ENCODE assay signal across 8 mouse cellular contexts in the genomic region with DNA sequence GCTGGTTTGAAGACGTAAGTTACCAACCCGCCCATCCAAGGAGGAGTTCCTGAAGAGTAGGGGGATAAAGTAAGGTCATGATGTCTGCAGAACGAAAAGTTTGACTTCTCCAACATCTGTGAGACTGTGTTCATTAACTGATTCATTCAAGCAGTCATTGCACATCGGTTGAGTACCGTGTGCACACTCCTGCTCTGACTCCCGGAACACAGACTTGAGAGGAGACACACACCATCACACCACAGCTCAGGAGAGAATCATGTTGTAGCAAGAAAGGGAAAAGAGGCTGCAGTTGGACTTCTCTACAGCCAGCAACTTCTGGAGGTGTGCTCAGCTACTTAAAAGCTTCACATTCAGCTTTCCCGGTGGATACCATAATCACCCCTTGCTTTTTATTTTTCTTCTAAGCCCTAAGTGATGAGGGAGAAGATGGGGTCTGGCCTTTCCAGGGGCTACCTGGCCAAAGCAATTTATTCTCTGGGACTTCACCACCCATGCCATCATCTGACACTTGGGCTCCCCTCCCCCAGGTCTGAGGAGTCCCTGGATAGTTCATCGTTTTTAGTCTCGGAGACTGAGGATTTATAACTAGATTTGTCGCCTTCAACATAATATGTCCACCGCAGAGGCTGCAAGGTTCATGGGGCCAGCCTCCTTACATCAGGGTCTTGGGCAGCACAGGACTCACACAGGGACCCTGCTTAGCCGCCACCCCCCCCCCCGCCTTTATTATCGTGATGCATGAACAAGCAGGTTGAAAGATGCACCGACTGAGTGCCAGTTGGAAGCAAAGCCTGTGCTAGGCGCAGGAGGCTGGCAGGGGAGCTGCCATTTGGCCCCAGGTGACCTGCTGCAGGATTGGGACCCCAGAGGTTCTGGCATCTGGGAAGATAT. TPM values are rescaled to one million over a fixed set of nuclear protein-coding genes. Genes with fewer than 3 reads are reported as not detected.
DNase-seq lines count a peak whose midpoint lies in the region; ATAC-seq and TF ChIP-seq lines count a peak whose summit lies in the region.

No protein-coding gene starts in this region.

- peak overlapping the region; percentile 68 for H3K9ac ChIP-seq in kidney, embryonic 16.5 days (replicated peaks; ENCODE audit: low read length)
- peak overlapping the region; percentile 68 for H3K9ac ChIP-seq in MEL (ENCODE audit: control insufficient read depth, low read depth, low read length, poor library complexity, severe bottlenecking)
- H3K9ac ChIP-seq in forebrain, embryonic 12.5 days: peak overlapping the region; percentile 47
- peak overlapping the region; percentile 65 for H3K9ac ChIP-seq in liver, embryonic 13.5 days

- no peaks in the 10 kb centered on the region for H3K36me3 ChIP-seq in kidney, embryonic 16.5 days (ENCODE audit: insufficient read depth, low read length)
- 0 out of 4 replicates have a peak, but pooled peaks cover 0 to 2% of the 10 kb centered on the region in 2 experiments for H3K36me3 ChIP-seq in MEL (ENCODE audit: control insufficient read depth in 1 of 2, insufficient read depth in 2 of 2, low read length in 2 of 2)
- H3K36me3 ChIP-seq in forebrain, embryonic 12.5 days (replicated peaks): peaks cover 5% of the 10 kb centered on the region; the same call in 1 of the 2 replicates
- peaks cover 3% of the 10 kb centered on the region; the same call in 1 of the 2 replicates for H3K36me3 ChIP-seq in liver, embryonic 13.5 days

- H3K4me2 ChIP-seq in kidney, embryonic 16.5 days (replicated peaks; ENCODE audit: low read depth, low read length): peak overlapping the region; percentile 82
- H3K4me2 ChIP-seq in forebrain, embryonic 12.5 days: peak overlapping the region; percentile 62
- H3K4me2 ChIP-seq in liver, embryonic 13.5 days: peak overlapping the region; percentile 76

- no peak for ATAC-seq in kidney, embryonic 16.5 days (ENCODE audit: low FRiP score, low TSS enrichment)
- no peak for ATAC-seq in forebrain, embryonic 12.5 days (ENCODE audit: low FRiP score)
- no peak for ATAC-seq in liver, embryonic 13.5 days (ENCODE audit: low read depth)
- no peak for ATAC-seq in monocyte, adult 5-6 weeks (replicated peaks; ENCODE audit: insufficient number of reproducible peaks, low FRiP score, low TSS enrichment, poor library complexity, severe bottlenecking)

- 42% methylated on average over 16 of the region's 16 CpGs for WGBS in kidney, embryonic 16.5 days
- WGBS in forebrain, embryonic 12.5 days: 54% methylated on average over 16 of the region's 16 CpGs
- 56% methylated on average over 16 of the region's 16 CpGs for WGBS in liver, embryonic 13.5 days (ENCODE audit: insufficient replicate concordance)

- TF ChIP-seq CTCF in MEL (IDR thresholded peaks at IDR 0.05 in 2 of 3, conservative IDR thresholded peaks at IDR 0.05 in 1 of 3; ENCODE audit: control insufficient read depth in 1 of 3, insufficient read depth in 1 of 3, low read depth in 2 of 3, low read length in 3 of 3, poor library complexity in 1 of 3, severe bottlenecking in 1 of 3): no peak

- TF ChIP-seq RAD21 in MEL (IDR thresholded peaks at IDR 0.05; ENCODE audit: low read depth, low read length): no peak

- peak overlapping the region; percentile 98 for H3K27ac ChIP-seq in kidney, embryonic 16.5 days (ENCODE audit: low read length)
- peak overlapping the region; percentile 60 for H3K27ac ChIP-seq in MEL (ENCODE audit: control insufficient read depth, low read depth, low read length)
- peak overlapping the region; percentile 95 for H3K27ac ChIP-seq in forebrain, embryonic 12.5 days
- H3K27ac ChIP-seq in liver, embryonic 13.5 days: peak overlapping the region; percentile 96

- no peaks in the 10 kb centered on the region for H3K27me3 ChIP-seq in kidney, embryonic 16.5 days (ENCODE audit: insufficient read depth, low read length)
- no peaks in the 10 kb centered on the region for H3K27me3 ChIP-seq in MEL (ENCODE audit: control insufficient read depth in 1 of 2, insufficient read depth in 2 of 2, low read length in 2 of 2)
- H3K27me3 ChIP-seq in forebrain, embryonic 12.5 days: no peaks in the 10 kb centered on the region
- H3K27me3 ChIP-seq in liver, embryonic 13.5 days: no peaks in the 10 kb centered on the region

- peaks cover 34% of the 10 kb centered on the region for H3K79me2 ChIP-seq in MEL (ENCODE audit: control insufficient read depth, insufficient read depth, low read length, poor library complexity)

- TF ChIP-seq POLR2A in MEL (IDR thresholded peaks at IDR 0.05; ENCODE audit: control insufficient read depth in 1 of 2, insufficient read depth in 1 of 2, low read depth in 1 of 2, low read length in 2 of 2, poor library complexity in 1 of 2): no peak

- DNase-seq in kidney, postnatal 10 days: no peak
- no peak for DNase-seq in MEL (ENCODE audit: low read depth, low spot score)
- no peak for DNase-seq in liver, embryonic 13.5 days
- no peak for DNase-seq in adrenal gland, postnatal 4 days (ENCODE audit: low spot score in 2 of 2)
- no peak for DNase-seq in urinary bladder, postnatal 10 days (ENCODE audit: low spot score)

- peaks cover 31% of the 10 kb centered on the region for H3K4me1 ChIP-seq in kidney, embryonic 16.5 days (ENCODE audit: insufficient read depth, low read length)
- H3K4me1 ChIP-seq in MEL (ENCODE audit: control insufficient read depth in 1 of 2, insufficient read depth in 2 of 2, low read length in 2 of 2): peaks cover 0 to 18% of the 10 kb centered on the region in 2 experiments; a peak in 2 of 4 replicates
- peaks cover 31% of the 10 kb centered on the region for H3K4me1 ChIP-seq in forebrain, embryonic 12.5 days
- H3K4me1 ChIP-seq in liver, embryonic 13.5 days (replicated peaks): peaks cover 59% of the 10 kb centered on the region

- no peaks in the 10 kb centered on the region for H3K9me3 ChIP-seq in kidney, embryonic 16.5 days (ENCODE audit: low read length)
- no peaks in the 10 kb centered on the region for H3K9me3 ChIP-seq in MEL (replicated peaks; ENCODE audit: insufficient read depth, low read length)
- H3K9me3 ChIP-seq in forebrain, embryonic 12.5 days: no peaks in the 10 kb centered on the region
- H3K9me3 ChIP-seq in liver, embryonic 13.5 days (replicated peaks): no peaks in the 10 kb centered on the region

- TF ChIP-seq EP300 in MEL (IDR thresholded peaks at IDR 0.05; ENCODE audit: low read depth in 1 of 2, low read length in 2 of 2): no peak

- peak overlapping the region; percentile 84 for H3K4me3 ChIP-seq in kidney, embryonic 16.5 days (ENCODE audit: low read length)
- peak overlapping the region; percentile 70 to 83 for H3K4me3 ChIP-seq in MEL (ENCODE audit: control insufficient read depth in 1 of 2, insufficient read depth in 1 of 2, low read depth in 2 of 2, low read length in 2 of 2)
- H3K4me3 ChIP-seq in forebrain, embryonic 12.5 days (replicated peaks): peak overlapping the region; percentile 92
- peak overlapping the region; percentile 93 for H3K4me3 ChIP-seq in liver, embryonic 13.5 days (replicated peaks)

RNA-seq across cellular contexts. Expression of gene Csnk1g2, which starts 1.6 kb away (rescaled TPM):
- 30.8 and 93.6 TPM in 2 replicates for polyA plus RNA-seq in kidney, embryonic 16.5 days (2015; fragmentation: Nextera tagmentation; extraction: Ambion mirVana)
- total RNA-seq in MEL (2012; rRNA removed): 125 and 132 TPM in 2 replicates
- 100 to 1,000 TPM in 1 of 2 experiments, not detected in 1; 231 TPM for polyA plus RNA-seq in MEL (2012; ENCODE audit: insufficient read depth in 1 of 2, insufficient read length in 2 of 2, low read depth in 1 of 2, low replicate concordance in 2 of 2, missing spikeins in 1 of 2)
- 146 and 161 TPM in 2 replicates for polyA plus RNA-seq in forebrain, embryonic 12.5 days (2016; fragmentation: Nextera tagmentation; extraction: Ambion mirVana)
- polyA plus RNA-seq in liver, embryonic 13.5 days (2015; fragmentation: Nextera tagmentation; extraction: Ambion mirVana): 46.0 and 51.1 TPM in 2 replicates
- total RNA-seq in adrenal gland, postnatal 4 days (2021): 100 to 1,000 TPM; 169 to 173 TPM
- 174 to 193 TPM (median 192 TPM) in 3 replicates for total RNA-seq in monocyte, adult 5-6 weeks (2017)

RNA-seq across cellular contexts. Expression of gene Gm49322, which starts 15.2 kb away (rescaled TPM):
- polyA plus RNA-seq in kidney, embryonic 16.5 days (2015; fragmentation: Nextera tagmentation; extraction: Ambion mirVana): 4.2 and 4.8 TPM in 2 replicates
- total RNA-seq in MEL (2012; rRNA removed): 1.4 and 1.8 TPM in 2 replicates
- polyA plus RNA-seq in MEL (2012; ENCODE audit: insufficient read depth in 1 of 2, insufficient read length in 2 of 2, low read depth in 1 of 2, low replicate concordance in 2 of 2, missing spikeins in 1 of 2): 1 to 10 TPM in 1 of 2 experiments, not detected in 1; 2.1 TPM
- 5.9 and 6.6 TPM in 2 replicates for polyA plus RNA-seq in forebrain, embryonic 12.5 days (2016; fragmentation: Nextera tagmentation; extraction: Ambion mirVana)
- polyA plus RNA-seq in liver, embryonic 13.5 days (2015; fragmentation: Nextera tagmentation; extraction: Ambion mirVana): 1.4 and 1.5 TPM in 2 replicates
- total RNA-seq in adrenal gland, postnatal 4 days (2021): 1 to 10 TPM; 3.0 to 3.4 TPM
- total RNA-seq in monocyte, adult 5-6 weeks (2017): 0.78 to 1.0 TPM in 2 of 3 replicates, not detected in the other

RNA-seq across cellular contexts. Expression of gene Adat3, which starts 18.4 kb away (rescaled TPM):
- polyA plus RNA-seq in kidney, embryonic 16.5 days (2015; fragmentation: Nextera tagmentation; extraction: Ambion mirVana): 8.7 and 10.4 TPM in 2 replicates
- total RNA-seq in MEL (2012; rRNA removed): 7.2 and 7.7 TPM in 2 replicates
- polyA plus RNA-seq in MEL (2012; ENCODE audit: insufficient read depth in 1 of 2, insufficient read length in 2 of 2, low read depth in 1 of 2, low replicate concordance in 2 of 2, missing spikeins in 1 of 2): 1 to 10 TPM in 1 of 2 experiments, not detected in 1; 7.4 TPM
- 5.3 and 6.0 TPM in 2 replicates for polyA plus RNA-seq in forebrain, embryonic 12.5 days (2016; fragmentation: Nextera tagmentation; extraction: Ambion mirVana)
- polyA plus RNA-seq in liver, embryonic 13.5 days (2015; fragmentation: Nextera tagmentation; extraction: Ambion mirVana): 5.7 and 6.3 TPM in 2 replicates
- 1 to 10 TPM; 4.0 to 4.9 TPM for total RNA-seq in adrenal gland, postnatal 4 days (2021)
- total RNA-seq in monocyte, adult 5-6 weeks (2017): 1.8 TPM in 1 of 3 replicates, not detected in the others

RNA-seq across cellular contexts. Expression of gene Scamp4, which starts 18.4 kb away (rescaled TPM):
- polyA plus RNA-seq in kidney, embryonic 16.5 days (2015; fragmentation: Nextera tagmentation; extraction: Ambion mirVana): 113 and 117 TPM in 2 replicates
- total RNA-seq in MEL (2012; rRNA removed): 34.2 and 36.5 TPM in 2 replicates
- 100 to 1,000 TPM in 1 of 2 experiments, not detected in 1; 140 TPM for polyA plus RNA-seq in MEL (2012; ENCODE audit: insufficient read depth in 1 of 2, insufficient read length in 2 of 2, low read depth in 1 of 2, low replicate concordance in 2 of 2, missing spikeins in 1 of 2)
- 63.7 and 67.8 TPM in 2 replicates for polyA plus RNA-seq in forebrain, embryonic 12.5 days (2016; fragmentation: Nextera tagmentation; extraction: Ambion mirVana)
- 52.0 and 54.6 TPM in 2 replicates for polyA plus RNA-seq in liver, embryonic 13.5 days (2015; fragmentation: Nextera tagmentation; extraction: Ambion mirVana)
- total RNA-seq in adrenal gland, postnatal 4 days (2021): 10 to 100 TPM; 49.5 to 51.8 TPM
- total RNA-seq in monocyte, adult 5-6 weeks (2017): 6.0 to 11.2 TPM (median 7.9 TPM) in 3 replicates

RNA-seq across cellular contexts. Expression of gene Abhd17a, which starts 30.9 kb away (rescaled TPM):
- polyA plus RNA-seq in kidney, embryonic 16.5 days (2015; fragmentation: Nextera tagmentation; extraction: Ambion mirVana): 86.5 and 89.2 TPM in 2 replicates
- total RNA-seq in MEL (2012; rRNA removed): 89.6 and 98.5 TPM in 2 replicates
- 100 to 1,000 TPM in 1 of 2 experiments, 10 to 100 TPM in 1; 96.2 to 136 TPM for polyA plus RNA-seq in MEL (2012; ENCODE audit: insufficient read depth in 1 of 2, insufficient read length in 2 of 2, low read depth in 1 of 2, low replicate concordance in 2 of 2, missing spikeins in 1 of 2)
- polyA plus RNA-seq in forebrain, embryonic 12.5 days (2016; fragmentation: Nextera tagmentation; extraction: Ambion mirVana): 84.2 and 89.6 TPM in 2 replicates
- polyA plus RNA-seq in liver, embryonic 13.5 days (2015; fragmentation: Nextera tagmentation; extraction: Ambion mirVana): 45.1 and 51.7 TPM in 2 replicates
- total RNA-seq in adrenal gland, postnatal 4 days (2021): 100 to 1,000 TPM; 106 to 112 TPM
- 15.2 to 20.8 TPM (median 17.0 TPM) in 3 replicates for total RNA-seq in monocyte, adult 5-6 weeks (2017)
